Mouse (Mus musculus): ENCODE data around the gene Ints3.
"Not testable (repeated sequence)": the region's sequence is repeated elsewhere in the genome, so short reads cannot be mapped to it uniquely, and the experiment has no call there.

Ints3 gene

GRCm38 (mm10) chr3:90357959-90358358, 75.5 kb downstream of the Ints3 start:
- no peak for DNase-seq (ENCODE audit: extremely low spot score)

GRCm38 (mm10) chr3:90347847-90348246, 85.6 kb downstream of the Ints3 start:
- no peak for DNase-seq (ENCODE audit: extremely low spot score)

GRCm38 (mm10) chr3:90342853-90343252, 90.6 kb downstream of the Ints3 start:
- DNase-seq (ENCODE audit: extremely low spot score), result not testable (repeated sequence)
